ENCODE assay signal across 9 mouse cellular contexts in the genomic region with DNA sequence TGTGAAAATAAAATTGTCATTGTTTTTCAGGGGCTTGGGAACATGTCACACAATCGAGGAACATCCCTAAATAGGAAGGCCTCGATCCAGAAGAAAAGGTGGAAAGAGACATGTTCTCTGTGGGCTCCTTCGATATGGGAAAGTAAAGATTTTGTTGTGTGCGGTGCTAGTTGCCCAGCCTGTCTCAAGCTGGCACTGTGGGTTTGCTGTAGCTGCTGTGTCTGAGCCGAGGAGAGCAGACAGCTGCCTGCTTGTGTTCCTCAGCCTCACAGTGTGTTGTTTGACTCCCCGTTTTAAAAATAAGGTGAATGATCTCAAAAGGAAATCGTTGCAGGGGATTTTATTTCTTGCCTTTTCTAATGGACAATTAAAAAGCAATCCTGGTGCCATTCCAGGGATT.
A peak's percentile ranks its signal among the peaks of the same experiment; 100 is the strongest.
DNase-seq lines count a peak whose midpoint lies in the region; ATAC-seq lines count a peak whose summit lies in the region.
"Had no signal": no experiment of that assay in that cellular context is flagged by ENCODE, and none has a peak within 500 bp of the region (broad histone marks: within the 10 kb centered on the region; RNA-seq: fewer than 3 reads in every experiment).

No protein-coding gene starts in this region.

- no peak for DNase-seq in cerebellum, adult 9-11 months
- DNase-seq in layer of hippocampus, adult 11-12 months (ENCODE audit: low spot score) = peak; percentile 67
- DNase-seq in layer of hippocampus, adult 9-10 months (ENCODE audit: low spot score) = no peak
- peak; percentile 15 to 37 for DNase-seq in frontal cortex, adult 2 months (ENCODE audit: extremely low spot score in 1 of 2, low spot score in 1 of 2)
- DNase-seq in right cerebral cortex, adult 2 months (ENCODE audit: low spot score in 2 of 2) = peak; percentile 32 to 33
- no peak for DNase-seq in retina, embryonic 14.5 days (ENCODE audit: low spot score)
- DNase-seq: cerebellum, adult 9-10 months had no signal

- 0 out of 2 replicates have a peak, but pooled peaks have one; percentile 49 for ATAC-seq in cerebellum, adult (ENCODE audit: insufficient number of reproducible peaks, low FRiP score, low TSS enrichment)
- ATAC-seq in inflammation-experienced regulatory T-cells, adult 6 months = no peak

Comparison
In these comparisons a context has a peak if more than half of its experiments do, and no peak if none do; other contexts are left out.
1. DNase-seq: peak in layer of hippocampus, adult 11-12 months (single experiment), frontal cortex, adult 2 months (2 of 2) and right cerebral cortex, adult 2 months (2 of 2); none in cerebellum, adult 9-11 months (single experiment), layer of hippocampus, adult 9-10 months (single experiment) and retina, embryonic 14.5 days (single experiment).